In the genomic region with DNA sequence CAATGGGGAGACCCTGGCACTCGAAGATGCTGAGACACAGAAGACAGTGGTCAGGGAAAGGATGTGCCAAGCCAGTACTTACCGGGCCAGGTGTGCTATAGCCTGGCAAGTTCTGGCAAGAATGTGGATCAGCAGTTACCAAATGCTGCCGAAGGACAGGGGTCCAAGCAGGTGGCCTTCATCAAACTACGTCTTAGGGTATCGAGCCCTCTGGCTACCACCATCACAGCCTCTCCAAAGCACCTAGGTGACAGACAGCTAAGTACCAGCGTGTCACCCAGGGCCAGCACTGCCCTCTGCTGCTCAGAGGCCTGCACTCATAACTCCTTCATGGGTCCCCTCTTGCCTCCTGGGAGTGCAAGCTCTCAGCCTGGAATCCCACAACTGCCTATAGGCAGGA, we compare ENCODE assay signal across 16 mouse cellular contexts. TPM values are rescaled to one million over a fixed set of nuclear protein-coding genes. Genes with fewer than 3 reads are reported as not detected.
DNase-seq lines count a peak whose midpoint lies in the region; TF ChIP-seq lines count a peak whose summit lies in the region.
"Had no signal": no experiment of that assay in that cellular context is flagged by ENCODE, and none has a peak within 500 bp of the region (broad histone marks: within the 10 kb centered on the region; RNA-seq: fewer than 3 reads in every experiment).

No protein-coding gene starts in this region.

- peak; percentile 23; the same call in 1 of the 2 replicates for TF ChIP-seq CTCF in gastrocnemius, adult 2 months (IDR thresholded peaks at IDR 0.05)

- H3K27ac ChIP-seq in gastrocnemius, adult 2 months = peak overlapping the region; percentile 1; the same call in 1 of the 2 replicates
- peak overlapping the region; percentile 41 for H3K27ac ChIP-seq in brown adipose tissue, adult 24 weeks (replicated peaks; ENCODE audit: low read depth, low read length)
- H3K27ac ChIP-seq in embryonic facial prominence, embryonic 10.5 days (replicated peaks) = no peak overlapping the region
- H3K27ac ChIP-seq: embryonic facial prominence, embryonic 13.5 days; forebrain, embryonic 15.5 days had no signal

- 0 out of 2 replicates have a peak, but pooled peaks cover 5% of the 10 kb centered on the region for H3K9me3 ChIP-seq in embryonic facial prominence, embryonic 10.5 days
- H3K9me3 ChIP-seq: embryonic facial prominence, embryonic 13.5 days; forebrain, embryonic 15.5 days had no signal

- no peaks in the 10 kb centered on the region for H3K27me3 ChIP-seq in embryonic facial prominence, embryonic 10.5 days (replicated peaks; ENCODE audit: low read depth, poor library complexity, severe bottlenecking)
- H3K27me3 ChIP-seq: embryonic facial prominence, embryonic 13.5 days; forebrain, embryonic 15.5 days had no signal

- intact Hi-C loops in gastrocnemius, adult 2 months (cut with DNase I) = loop anchor here (2.0 kb wide), 1 partner anchor 83 kb away; no protein-coding TSS in a partner anchor

- no peak for DNase-seq in gastrocnemius, adult 2 months
- DNase-seq in gastrocnemius, postnatal 25 days = no peak
- peak; percentile 38 for DNase-seq in lung, postnatal 36 days
- no peak for DNase-seq in lung, postnatal 10 days
- DNase-seq in spleen, postnatal 36 days (ENCODE audit: low spot score in 2 of 2) = peak; percentile 66
- DNase-seq in urinary bladder, postnatal 14 days (ENCODE audit: low spot score) = no peak
- DNase-seq in embryonic facial prominence, embryonic 10.5 days (ENCODE audit: low spot score) = no peak
- DNase-seq: gastrocnemius, postnatal 36 days; right cerebral cortex, adult 18-20 months had no signal

- no peak overlapping the region for H3K4me3 ChIP-seq in gastrocnemius, adult 2 months
- no peak overlapping the region for H3K4me3 ChIP-seq in brown adipose tissue, adult 24 weeks (ENCODE audit: insufficient read depth, low read depth, low read length)
- H3K4me3 ChIP-seq in embryonic facial prominence, embryonic 10.5 days = no peak overlapping the region
- H3K4me3 ChIP-seq: embryonic facial prominence, embryonic 13.5 days; forebrain, embryonic 15.5 days had no signal

- peaks cover 8% of the 10 kb centered on the region for H3K4me1 ChIP-seq in brown adipose tissue, adult 24 weeks (ENCODE audit: control insufficient read depth, insufficient read depth, insufficient read length, low read length)
- H3K4me1 ChIP-seq in embryonic facial prominence, embryonic 10.5 days = peaks cover 4% of the 10 kb centered on the region; the same call in 1 of the 2 replicates
- H3K4me1 ChIP-seq: embryonic facial prominence, embryonic 13.5 days; forebrain, embryonic 15.5 days had no signal

- peaks cover 23% of the 10 kb centered on the region for H3K36me3 ChIP-seq in embryonic facial prominence, embryonic 10.5 days (replicated peaks)

- 91% methylated on average over 6 of the region's 6 CpGs for WGBS in embryonic facial prominence, embryonic 10.5 days

RNA-seq across cellular contexts. Expression of gene 1700029H14Rik, which starts 33.6 kb away (rescaled TPM):
- not detected for total RNA-seq in gastrocnemius, adult 2 months (2021)
- not detected for total RNA-seq in gastrocnemius, postnatal 25 days (2021)
- polyA plus RNA-seq in brown adipose tissue, adult 24 weeks (2012; ENCODE audit: insufficient read depth, insufficient read length, missing spikeins) = not detected in 2 replicates
- polyA plus RNA-seq in embryonic facial prominence, embryonic 10.5 days (2016; fragmentation: Nextera tagmentation; extraction: Ambion mirVana) = not detected in 2 replicates
- total RNA-seq: gastrocnemius, postnatal 36 days; hematopoietic stem cell, adult 5-6 weeks had no signal
- polyA plus RNA-seq: brain, embryonic 14.5 days; embryonic facial prominence, embryonic 13.5 days; forebrain, embryonic 15.5 days; kidney, embryonic 16.5 days; neural tube, embryonic 11.5 days had no signal

Comparison
In these comparisons a context has a peak if more than half of its experiments do, and no peak if none do; other contexts are left out.
1. DNase-seq: peak in lung, postnatal 36 days (single experiment) and spleen, postnatal 36 days (2 of 2); none in gastrocnemius, adult 2 months (single experiment), gastrocnemius, postnatal 25 days (single experiment), lung, postnatal 10 days (single experiment), urinary bladder, postnatal 14 days (single experiment) and embryonic facial prominence, embryonic 10.5 days (single experiment).